Mouse (Mus musculus) ES-Bruce4 (cell line): ENCODE measurements around the gene Slc5a5.

Experiments
- CTCF ChIP-seq: IDR thresholded peaks from one replicate; pipeline ENCODE4 v1.8.1; 2011; ENCODE audit warnings: low read depth, low read length
- EP300 ChIP-seq: IDR thresholded peaks from 2 replicates; pipeline ENCODE4 v1.6.1; 2011; ENCODE audit warnings: low read depth, low read length; ENCODE audit not compliant: insufficient read depth
- POLR2A ChIP-seq: IDR thresholded peaks from one replicate; pipeline ENCODE4 v1.8.1; 2011; ENCODE audit warnings: low read length; ENCODE audit not compliant: insufficient read depth

- TF ChIP-seq CTCF = no peak
- TF ChIP-seq POLR2A = no peak
- TF ChIP-seq EP300 = no peak
These were observed 13.1 kb downstream of the Slc5a5 start for GRCm38 (mm10) chr8:70879500-70879899.
